Mouse (Mus musculus) ES-CJ7 (cell line): ENCODE measurements around the gene Ulk3.
A peak's percentile ranks its signal among the peaks of the same experiment; 100 is the strongest.

ENCODE experiments used
- DNase-seq: peaks from one replicate; pipeline ENCODE4 v3.0.0; 2011; ENCODE audit warnings: low read depth, low spot score

Ulk3 gene

DNA sequence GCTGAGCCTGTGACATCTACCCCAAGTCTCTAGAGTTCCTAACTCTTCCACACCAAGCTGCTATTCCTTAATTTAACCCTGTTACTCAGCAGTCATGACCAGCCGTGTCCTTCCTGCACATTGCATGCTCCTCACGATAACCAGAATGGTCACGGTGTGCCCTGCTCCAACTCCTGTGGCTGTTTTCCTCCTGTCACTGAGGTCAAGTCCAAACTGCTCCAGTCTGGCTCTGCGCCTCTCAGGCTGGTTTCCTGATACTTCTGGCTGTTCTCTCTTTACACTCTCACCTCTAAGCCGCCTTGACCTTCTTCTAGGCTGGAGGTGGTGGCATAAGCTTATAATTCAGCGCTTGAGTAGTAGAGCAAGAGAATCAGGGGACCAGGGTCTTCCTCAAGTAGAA lies 20.8 kb upstream of the Ulk3 start:
- DNase-seq = no peak

DNA sequence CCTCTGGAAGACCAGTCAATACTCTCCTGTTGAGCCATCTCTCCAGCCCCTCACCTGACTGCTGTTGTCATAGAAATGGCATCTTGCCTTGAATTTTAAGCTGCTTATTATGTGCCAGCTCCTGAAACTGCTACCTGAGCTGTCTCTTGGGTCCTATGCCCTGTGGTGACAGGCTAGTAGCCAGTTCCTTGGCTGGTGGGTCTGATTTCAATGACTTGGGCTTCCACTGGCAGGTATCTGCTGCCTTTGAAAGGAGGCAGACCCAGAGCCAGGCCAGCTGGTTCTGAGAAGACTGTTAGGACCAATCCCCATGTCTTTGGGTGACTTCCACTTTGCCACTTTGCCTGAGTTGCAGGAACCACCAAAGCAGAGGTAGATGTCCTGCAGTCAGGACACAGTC lies 14.9 kb upstream of the Ulk3 start:
- DNase-seq = no peak

GRCm38 (mm10) chr9:57575577-57575976 lies 13.7 kb upstream of the Ulk3 start:
- DNase-seq = no peak

GRCm38 (mm10) chr9:57577144-57577849 lies 12.0 kb upstream of the Ulk3 start:
- no peak for DNase-seq

GRCm38 (mm10) chr9:57584991-57585390 lies 4.3 kb upstream of the Ulk3 start:
- no peak for DNase-seq

DNA sequence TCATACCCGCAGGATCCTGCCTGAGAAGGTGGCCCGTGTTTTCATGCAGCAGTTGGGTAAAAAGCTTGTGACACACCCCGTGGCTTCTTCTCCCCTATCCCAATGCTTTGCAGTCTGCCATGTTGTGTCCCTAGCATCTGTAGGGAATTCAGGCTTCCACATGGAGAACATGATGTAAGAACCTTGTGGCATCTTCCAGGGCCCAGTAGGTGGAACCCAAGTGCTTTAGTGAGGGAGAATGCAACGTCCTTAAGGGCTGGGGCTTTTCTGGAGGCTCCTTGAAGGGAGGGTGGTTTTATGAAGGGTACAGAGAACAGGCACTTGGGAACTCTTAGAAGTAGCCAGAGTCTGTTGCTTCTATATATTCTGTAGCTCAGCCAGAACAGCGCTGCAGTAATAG lies 1.5 kb downstream of the Ulk3 start:
- DNase-seq = peak; percentile 50

DNA sequence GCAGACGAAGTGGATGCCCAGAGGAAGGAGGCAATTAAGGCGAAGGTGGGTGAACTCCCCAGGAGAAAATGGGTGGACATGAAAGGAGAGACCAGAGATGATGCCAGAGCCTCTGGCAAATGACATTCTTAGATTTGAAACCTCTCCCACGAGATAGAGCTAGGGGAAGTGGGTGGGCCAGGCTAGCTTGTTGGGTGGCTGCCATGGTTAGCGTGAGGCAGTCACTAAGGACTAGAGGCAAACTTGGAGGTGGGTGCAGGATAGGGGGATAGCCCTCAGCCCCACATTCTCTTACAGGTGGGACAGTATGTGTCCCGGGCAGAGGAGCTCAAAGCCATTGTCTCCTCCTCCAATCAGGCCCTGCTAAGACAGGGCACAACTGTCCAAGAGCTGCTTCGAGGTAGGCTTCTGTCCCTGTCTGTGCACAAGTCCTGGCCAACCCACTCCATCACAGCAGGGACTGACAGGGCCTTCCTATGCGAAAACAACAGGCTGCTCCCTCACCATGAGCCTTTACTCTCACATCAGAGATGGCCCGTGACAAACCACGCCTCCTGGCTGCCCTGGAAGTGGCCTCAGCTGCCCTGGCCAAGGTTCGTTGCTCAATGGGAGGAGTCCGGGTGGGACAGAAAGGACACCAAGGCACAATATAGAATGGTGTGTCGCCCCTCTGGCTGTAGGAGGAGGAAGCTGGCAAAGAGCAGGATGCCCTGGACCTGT lies 4.4 kb downstream of the Ulk3 start:
- DNase-seq = no peak

DNA sequence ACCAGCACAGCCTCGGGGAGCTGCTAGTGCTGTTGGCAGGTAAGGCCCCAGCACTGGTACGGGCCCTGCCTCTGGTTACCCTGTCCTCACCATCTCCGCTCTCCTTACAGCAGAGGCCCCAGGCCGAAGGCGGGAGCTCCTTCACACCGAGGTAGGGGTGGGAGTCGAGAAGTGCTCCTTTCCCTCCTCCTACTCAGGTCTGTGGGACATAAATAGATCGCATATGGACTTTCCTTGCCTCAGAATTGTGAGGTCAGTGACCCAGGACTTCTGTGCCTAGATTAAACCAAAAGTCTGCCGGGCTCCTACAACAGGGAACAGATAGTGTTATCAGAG lies 4.9 kb downstream of the Ulk3 start:
- no peak for DNase-seq

GRCm38 (mm10) chr9:57597265-57597664 lies 8.0 kb downstream of the Ulk3 start:
- no peak for DNase-seq

- no peak for DNase-seq
Observed at GRCm38 (mm10) chr9:57597929-57598382, 8.7 kb downstream of the Ulk3 start.

DNA sequence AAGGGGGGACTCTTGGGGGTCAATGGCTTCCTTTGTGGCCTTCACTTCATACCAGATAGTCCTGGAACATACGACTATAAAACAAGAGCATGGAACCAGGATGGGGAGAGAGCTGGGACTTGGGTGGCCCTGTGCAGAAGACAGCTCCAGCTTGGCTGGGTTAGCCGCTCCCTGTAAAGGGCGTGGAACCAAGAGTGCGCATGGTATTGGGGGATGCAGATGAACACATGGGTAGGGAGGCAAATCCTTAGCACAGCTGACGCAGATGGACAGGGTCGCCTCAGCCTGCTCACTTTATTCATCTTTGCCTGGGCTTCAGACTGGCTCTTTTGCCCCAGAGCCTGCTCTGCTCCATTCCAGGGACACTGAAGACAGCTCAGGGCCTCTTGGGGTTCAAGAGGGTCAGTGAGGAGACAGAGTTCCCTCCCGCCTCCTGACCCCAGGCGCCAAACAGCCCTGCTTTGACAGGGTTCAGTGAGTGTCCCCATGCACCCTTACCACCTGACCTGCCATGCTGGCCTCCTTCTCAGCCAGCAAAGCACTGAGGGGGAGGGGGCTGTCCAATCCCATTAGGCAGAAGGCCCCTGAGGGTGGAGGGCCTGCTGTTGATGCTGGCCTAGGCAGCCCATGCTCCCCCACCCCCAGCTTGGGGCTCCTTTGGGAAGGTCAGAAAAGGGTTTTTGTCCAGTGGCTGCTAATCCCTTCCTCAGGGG lies 9.8 kb downstream of the Ulk3 start:
- DNase-seq = no peak

GRCm38 (mm10) chr9:57600620-57601352 lies 11.5 kb downstream of the Ulk3 start:
- DNase-seq = peak; percentile 40

DNA sequence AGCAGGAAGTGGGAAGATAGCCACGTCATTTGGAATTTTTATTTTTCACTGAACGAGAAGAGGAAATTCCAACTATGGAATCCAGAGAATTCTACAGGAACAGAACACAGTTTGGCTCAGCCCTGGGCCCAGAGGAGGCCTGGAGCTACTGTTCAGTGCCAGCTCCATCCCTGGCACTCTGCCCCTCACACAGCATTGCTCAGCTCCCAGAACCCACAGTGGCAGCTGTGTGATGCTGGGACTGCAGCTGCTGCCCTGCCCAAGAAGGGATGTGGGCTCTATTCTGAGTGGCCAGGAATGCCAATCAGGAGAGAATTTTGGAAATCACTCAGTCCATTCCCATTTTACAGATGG lies 12.1 kb downstream of the Ulk3 start:
- DNase-seq = no peak

- DNase-seq = no peak
Observed at GRCm38 (mm10) chr9:57602098-57602497, 12.8 kb downstream of the Ulk3 start.

DNA sequence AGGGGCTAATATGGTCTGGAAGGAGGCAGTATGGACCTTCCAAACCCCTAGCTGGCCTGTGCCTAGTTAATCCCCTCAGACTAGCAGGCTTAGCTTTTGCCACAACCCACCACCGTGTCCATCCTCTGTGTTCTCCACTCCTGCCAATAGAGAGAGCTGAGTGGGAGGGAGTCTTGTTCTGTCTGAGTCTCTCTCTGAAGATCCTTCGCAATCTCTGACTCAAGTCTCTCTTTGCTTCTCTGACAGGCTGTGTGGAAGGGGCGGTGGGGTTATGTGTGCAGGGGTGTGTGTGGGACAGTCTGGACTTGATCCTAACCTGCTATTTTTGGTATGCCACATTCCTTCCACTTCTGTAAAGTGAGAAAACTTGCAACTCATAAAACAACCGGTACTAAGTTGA lies 15.6 kb downstream of the Ulk3 start:
- no peak for DNase-seq

DNA sequence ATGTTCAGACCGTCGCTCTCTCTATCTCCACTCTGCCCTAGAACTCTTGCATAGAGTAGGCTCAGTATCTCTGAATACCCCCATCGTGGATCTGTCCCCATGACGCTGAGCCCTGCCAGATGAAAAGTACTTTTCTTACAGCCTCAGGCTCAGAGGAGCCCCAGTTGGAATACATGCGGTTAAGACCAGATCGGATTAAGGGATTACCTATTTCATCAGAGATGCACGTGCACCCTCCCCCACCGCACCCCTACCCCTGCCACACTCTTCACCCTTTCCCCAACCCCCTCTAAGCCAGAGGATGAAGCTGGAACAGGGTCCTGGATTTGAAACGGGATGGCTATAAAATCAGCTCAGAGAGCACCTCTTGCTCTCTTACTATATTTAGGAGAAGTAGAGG lies 16.3 kb downstream of the Ulk3 start:
- no peak for DNase-seq

GRCm38 (mm10) chr9:57606139-57606851 lies 17.0 kb downstream of the Ulk3 start, which contains the start of gene Cplx3:
Gene Cplx3, minus strand, starts transcription at chr9:57606281.
- DNase-seq = peak; percentile 52

DNA sequence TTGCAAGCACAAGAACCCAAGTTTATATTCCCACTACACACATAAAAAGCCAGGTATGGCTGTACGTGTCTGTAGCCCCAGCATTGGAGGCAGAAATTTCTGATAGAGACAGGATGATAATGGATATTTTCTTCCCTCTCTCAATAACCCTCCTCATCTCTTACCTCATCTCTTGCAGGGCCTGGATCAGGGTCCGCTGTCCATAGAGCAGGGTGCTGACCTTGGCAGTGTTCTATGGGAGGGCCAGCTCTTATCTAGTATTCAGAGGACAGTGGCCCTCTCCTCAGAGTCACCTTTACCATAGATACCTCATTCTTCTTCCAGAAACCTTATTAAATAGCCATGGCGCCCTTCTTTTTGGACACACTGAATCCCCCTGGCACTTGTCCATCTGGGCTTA lies 20.6 kb downstream of the Ulk3 start:
- DNase-seq = no peak

- no peak for DNase-seq
Observed at GRCm38 (mm10) chr9:57610359-57610826, 21.1 kb downstream of the Ulk3 start.

DNA sequence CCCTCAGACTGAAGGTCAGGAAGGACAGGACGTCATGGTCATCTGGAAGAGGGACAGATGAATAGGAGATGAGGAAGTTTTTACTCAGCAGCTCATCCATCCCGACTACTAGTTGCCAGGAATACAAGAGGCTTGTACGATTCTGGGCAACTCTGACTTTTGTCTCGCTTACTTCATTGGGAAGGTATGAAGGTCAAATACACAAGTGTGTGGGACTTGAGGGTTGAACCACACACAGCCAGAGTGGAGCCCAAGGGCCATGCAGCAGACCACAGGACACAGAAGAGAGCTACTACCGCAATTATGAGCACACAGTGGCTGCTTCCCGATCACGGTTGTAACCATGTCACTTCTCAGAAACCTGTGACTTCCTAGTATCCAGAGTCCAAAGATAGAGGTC lies 23.3 kb downstream of the Ulk3 start:
- no peak for DNase-seq

GRCm38 (mm10) chr9:57613975-57614374 lies 24.7 kb downstream of the Ulk3 start:
- no peak for DNase-seq
